Mouse (Mus musculus) layer of hippocampus, adult 9-10 months (tissue): ENCODE measurements around the gene Wdfy1.
A peak's percentile ranks its signal among the peaks of the same experiment; 100 is the strongest.

Source experiments
- DNase-seq: peaks from one replicate; pipeline ENCODE4 v3.0.0; 2022; ENCODE audit warnings: low spot score

The Wdfy1 gene

DNA sequence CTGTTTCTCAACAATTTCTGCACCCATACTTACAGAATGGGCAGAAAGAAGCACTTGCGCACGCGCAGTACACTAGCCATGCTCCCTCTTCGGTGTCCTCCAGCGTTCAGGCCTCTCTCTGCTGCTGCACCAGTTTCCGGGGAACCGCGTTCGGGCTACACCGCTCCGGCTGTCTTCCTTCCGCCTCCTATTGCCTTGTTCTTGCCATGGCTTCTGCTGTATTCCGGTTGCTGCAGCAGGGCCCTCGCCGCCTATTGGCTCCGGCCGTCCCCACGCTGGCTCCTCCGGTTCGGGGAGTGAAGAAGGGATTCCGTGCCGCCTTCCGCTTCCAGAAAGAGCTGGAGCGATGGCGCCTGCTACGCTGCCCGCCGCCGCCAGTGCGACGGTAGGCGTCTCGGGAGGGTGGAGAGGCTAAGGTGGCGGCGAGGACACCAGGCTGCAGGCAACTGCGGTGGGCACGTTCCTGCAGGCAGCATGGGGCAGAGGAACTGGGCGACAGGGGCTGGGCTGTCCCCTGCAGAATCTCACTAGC lies at the start of gene Wdfy1, which contains the start of gene Mrpl44:
Gene Wdfy1, minus strand, starts transcription at position 217 of the 532 bp plus-strand sequence.
Gene Mrpl44, plus strand, starts transcription at position 92 of the 532 bp plus-strand sequence.
- DNase-seq = peak; percentile 98

DNA sequence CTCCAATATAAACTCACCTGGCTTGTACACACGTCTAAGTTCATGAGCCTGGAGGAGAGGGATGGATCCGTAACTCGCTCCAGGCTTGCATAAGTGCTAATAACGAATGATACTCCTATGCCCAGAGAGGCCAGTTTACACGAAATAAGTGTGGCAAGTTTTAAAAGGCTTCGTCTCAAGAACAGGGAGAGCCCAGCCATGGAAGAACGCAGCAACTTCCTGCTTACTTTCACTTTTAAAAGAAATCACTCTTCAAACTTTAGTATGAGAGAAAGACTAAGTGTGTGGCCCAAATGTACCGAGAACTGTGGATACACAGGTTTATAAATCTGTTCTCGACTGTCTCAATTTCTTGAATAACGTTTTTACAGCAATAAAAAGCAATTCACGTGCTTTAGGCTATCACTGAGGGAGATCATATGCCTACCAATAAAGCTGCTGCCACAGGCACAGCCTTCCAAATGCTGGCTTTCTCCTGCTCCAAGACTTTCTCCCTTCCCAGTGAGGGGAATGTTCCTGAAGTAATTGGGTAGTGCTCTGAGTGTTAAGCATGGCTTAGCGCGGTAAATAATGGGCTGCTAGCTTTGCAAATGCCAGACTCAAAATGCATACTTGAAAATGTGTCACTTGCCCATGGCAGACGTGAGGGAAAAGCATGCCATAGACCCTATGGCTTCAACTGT lies 48.1 kb upstream of the Wdfy1 start:
- no peak for DNase-seq

DNA sequence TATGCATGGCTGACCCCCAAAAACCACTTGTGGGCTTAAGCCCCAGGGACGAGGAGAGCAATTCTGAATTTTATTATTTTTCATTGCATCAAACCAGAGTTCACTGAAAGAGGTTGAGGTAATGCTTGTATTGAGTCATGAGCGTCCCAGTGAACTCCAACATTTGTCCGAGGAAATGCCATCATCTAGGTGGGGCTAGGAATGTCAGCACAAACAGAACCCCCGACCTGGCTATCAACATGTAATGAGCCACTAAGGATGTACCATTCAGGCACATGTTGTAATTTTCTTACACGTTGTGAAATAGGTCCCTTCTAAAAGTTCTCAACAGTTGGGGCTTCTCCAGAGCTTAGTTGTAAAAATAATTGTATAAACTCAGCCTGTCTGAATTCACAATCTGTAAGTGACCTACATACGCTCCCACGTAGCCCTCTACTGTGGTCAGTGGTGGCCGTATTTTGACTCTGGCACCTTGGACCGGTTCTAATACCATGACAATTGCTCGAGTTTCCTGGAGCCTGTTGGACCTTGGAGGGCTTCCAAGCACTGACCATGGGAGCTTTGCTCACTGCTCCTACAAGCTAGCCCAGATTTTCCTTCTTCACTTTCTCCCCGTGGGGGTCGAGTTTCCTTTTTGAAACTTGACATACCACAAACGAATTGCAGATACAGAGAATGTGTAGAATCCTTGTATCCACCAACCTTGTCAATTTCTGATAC lies 47.0 kb upstream of the Wdfy1 start:
- no peak for DNase-seq

DNA sequence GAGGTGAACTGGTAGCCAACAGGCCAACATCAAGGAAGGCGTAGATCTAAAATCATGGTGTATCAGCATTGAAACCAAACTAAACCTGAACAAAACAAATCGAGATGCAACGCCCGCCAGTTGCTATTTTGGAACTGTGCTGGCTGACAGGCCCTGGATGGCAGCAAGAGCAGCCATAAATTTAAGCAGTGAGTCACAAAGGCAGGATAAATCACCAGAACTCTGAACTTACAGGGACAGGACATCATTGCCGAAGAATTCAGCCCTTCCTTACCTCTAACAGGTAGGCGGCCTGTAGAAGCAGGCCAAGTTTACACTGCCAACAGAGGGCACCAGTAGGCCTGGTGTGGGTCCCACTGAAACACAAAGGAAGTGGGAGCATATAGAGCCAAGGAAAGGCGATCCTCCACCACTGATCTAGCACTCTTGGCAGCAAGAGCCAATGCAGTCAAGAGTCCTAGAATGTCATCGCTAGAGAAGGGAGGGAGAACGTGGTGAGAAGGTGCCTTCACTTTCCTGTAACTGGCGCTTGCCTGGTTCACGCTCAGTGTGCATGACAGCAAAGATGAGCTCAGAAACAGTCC lies 43.4 kb upstream of the Wdfy1 start:
- DNase-seq = no peak

DNA sequence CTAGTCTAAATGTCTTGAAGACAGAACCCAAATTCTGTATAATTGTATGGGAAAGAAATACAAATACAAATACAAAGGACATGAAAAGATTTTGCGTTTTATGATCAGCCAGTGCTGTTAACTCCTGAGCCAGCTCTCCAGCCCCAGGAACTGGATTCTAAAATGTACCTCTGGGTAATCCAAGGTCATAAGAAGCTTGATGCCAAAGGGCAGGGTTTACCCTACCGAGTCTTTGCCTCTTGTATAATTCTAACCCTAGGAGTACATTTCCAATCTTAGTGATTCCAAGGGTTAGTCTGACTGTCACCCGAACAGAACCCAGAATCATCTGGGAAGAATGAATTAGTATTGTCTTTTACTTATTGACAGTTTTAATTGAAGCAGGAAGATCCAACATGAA lies 39.5 kb upstream of the Wdfy1 start:
- DNase-seq = no peak

DNA sequence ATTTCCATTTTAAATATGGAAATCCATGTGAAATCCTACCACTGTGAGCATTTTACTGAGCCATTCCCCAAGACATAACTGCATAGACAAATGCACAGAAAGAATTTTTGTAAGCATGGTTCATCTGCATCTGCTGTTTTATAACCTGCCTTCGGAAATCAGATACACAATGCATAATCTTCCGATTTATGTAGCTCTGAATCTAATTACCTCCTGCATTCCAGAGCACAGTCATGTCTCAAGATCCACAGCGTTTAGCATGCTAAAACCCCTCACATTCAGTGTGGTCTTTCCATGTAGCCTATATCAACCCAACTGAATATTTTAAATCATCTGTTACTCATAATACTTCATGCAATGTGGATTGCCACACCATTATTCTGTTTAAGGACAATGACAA lies 33.5 kb upstream of the Wdfy1 start:
- DNase-seq = no peak

DNA sequence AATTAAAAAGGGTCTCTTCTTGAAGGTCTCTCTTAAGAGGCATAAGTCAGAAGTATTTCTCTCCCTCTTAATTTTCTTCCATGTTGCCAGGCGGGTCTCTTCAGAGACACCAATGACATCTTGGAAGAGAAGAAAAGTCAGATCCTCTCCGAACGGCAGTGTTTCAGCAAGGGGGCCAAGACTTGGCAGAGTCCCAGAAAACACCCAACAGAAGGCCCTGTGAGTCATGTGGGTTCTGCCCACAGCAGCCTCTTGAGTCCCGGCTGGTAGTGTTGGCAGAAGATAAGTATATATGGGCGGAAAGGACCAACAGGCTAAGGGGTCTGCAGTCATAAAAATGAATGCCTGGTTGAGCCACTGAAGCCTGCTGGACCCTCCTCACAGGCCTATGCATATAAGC lies 30.9 kb upstream of the Wdfy1 start:
- no peak for DNase-seq

DNA sequence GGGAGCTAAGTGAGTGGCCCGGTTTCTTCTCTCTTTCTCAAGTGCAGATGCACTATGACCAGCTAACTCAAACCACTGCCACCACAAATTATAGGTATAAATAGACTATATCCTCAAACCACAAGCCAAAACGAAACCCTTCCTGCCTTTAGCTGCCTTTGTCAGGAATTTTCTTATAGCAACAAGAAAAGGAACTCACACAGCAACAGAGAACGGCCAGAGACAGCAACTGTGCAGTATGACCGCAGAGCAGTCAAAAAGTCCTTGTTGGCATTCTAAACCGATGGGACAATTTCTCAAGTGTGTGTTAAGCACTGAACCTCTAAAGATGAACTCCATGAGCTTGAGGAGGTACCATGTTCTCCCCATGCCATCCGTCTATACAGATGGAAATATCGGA lies 27.7 kb upstream of the Wdfy1 start:
- no peak for DNase-seq

DNA sequence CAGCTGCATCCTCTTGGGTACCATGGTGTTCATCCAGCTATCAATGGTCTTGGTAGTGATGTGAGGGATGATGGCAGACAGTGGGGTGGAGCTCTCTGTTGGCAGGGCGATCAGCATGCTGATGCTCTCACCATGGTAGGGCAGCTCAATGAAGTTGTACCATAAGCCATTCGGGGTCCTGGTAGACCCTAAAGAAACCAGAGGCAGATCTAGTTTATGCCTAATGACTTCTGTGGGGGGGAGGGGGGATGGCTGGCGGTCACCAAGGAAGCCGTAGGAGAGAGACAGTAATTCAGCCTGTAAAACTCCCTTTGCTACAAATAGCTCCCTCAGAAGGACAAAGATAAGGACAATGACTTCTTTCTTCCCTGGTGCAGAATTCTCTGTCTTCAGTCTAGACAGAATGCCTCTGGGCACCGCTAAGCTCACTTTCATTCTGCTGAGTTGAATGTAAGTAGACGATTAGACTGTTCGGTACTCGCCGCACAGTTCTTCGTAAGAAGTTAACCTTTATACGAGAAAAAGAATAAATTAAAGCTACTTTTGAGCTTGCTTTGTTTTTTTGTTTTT lies 27.0 kb upstream of the Wdfy1 start:
- no peak for DNase-seq

DNA sequence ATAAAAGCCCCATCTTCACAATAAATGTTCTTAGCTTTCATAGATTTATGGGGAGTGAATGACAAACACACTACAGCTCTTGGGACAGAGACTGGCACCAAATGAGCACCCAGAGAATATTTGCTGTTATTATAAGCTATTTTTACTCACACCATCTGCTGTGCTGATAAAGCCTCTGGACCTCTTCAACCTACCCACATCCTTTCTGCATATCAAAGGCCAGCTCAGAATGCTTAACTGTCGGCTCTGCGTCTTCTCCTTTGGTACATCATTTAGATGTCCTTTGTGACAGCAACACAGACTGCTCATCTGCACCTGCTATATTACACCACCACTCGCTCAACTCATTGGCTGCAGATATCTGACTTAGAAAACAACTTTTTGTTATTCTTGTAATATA lies 21.1 kb upstream of the Wdfy1 start:
- no peak for DNase-seq

DNA sequence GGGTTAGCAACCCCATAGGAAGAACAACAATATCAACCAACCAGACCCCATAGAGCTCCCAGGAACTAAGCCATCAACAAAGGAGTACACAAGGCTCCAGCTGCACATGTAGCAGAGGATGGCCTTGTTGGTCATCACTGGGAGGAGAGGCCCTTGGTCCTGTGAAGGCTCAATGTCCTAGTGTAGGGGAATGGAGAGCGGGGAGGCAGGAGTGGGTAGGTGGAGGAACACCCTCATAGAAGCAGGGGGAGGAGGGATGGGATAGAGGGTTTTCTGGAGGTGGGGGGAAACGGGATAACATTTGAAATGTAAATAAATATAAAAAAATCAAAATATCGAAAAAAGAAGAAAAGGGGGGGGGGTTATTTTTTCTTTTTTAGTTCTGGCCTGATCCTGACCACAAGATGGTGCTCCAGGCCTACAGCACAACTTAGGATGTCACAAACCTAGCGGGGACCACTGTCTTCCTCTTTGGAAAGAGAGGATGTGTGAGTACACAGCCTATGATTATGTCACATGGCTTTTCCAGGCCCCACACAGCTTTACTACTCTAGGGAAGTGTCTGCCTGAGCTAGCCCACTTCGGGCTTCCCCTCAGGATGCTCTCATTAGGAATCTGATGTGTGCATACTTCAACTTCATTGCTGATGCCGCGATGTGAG lies 10.5 kb upstream of the Wdfy1 start:
- DNase-seq = no peak

DNA sequence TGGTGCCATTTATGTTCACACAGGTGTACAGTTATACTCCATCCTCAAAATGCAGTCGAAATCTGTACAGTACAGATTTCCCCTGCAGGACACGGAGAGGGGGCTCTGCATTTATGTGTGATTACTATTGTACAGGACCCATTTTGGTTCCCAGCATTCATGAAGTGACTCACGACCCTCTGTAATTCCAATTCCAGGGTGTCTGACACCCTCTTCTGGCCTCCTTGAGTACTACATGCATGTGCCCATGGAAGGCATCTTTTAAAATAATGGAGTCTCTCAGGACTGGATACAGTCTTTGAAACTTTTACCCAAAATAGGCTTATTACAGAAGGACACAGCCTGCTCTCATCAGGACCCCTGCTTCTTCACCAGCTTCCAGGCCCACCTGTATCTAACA lies 6.5 kb upstream of the Wdfy1 start:
- no peak for DNase-seq

DNA sequence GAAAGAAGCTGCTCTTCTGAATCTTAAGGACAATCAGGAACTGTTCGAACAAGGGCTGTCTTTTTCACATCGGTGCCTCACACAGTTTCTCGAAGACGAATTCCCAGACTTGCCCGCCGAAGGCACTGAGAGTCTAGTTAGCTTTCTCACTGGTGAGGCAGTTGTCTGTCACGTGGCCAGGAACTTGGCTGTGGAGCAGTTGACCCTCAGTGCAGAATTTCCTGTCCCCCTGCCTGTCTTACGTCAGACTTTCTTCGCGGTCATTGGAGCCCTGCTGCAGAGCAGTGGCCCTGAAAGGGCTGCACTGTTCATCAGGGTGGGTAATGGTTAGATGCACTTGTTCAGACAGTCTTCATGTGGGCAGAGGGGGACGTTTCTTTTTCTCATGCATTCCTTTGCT lies 2.1 kb upstream of the Wdfy1 start:
- DNase-seq = no peak

DNA sequence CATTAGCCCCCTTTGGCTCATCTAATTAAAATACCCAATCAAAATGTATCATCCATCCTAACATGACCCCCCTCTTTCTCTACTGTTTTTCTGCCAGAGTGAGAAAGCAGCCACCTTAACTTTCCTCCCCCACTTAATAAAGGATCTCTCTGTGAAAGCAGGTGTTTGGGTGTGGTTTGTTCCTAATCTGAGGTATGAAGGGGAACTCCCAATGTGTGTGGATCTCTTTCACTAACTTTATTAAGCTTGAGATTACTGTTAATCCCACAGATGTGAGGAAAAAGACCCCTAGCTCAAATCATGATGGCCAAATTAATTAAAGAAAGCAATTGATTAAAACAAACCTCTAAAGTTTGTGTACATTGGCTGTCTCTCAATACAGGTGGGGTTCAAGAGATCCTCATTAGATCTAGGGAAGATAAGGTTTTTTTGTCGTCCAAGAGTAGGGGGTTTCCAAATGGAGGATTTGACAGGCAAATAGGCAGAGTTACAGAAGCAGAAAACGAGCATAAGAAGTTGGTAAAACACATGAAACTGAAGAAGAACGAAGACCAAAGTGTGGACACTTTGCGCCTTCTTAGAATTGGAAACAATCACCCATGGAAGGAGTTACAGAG lies 1.7 kb downstream of the Wdfy1 start:
- no peak for DNase-seq

DNA sequence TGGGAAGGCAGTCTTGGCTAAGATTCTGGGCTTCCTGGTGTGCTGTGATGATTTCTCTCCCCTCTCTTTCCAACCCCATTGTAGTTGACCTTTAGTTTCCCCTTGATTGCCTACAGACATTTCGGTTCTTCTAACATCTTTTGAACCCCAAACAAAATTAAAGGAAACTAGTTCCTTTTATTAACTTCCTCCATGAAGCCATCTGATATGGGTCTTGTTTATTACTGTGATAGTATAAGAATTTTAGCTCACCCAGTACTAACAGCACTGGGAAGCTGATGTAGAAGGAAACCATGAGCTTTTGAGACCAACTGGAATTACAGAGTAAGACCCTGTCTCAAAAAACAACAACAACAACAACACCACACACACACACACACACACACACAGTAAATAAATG lies 7.7 kb downstream of the Wdfy1 start:
- no peak for DNase-seq

DNA sequence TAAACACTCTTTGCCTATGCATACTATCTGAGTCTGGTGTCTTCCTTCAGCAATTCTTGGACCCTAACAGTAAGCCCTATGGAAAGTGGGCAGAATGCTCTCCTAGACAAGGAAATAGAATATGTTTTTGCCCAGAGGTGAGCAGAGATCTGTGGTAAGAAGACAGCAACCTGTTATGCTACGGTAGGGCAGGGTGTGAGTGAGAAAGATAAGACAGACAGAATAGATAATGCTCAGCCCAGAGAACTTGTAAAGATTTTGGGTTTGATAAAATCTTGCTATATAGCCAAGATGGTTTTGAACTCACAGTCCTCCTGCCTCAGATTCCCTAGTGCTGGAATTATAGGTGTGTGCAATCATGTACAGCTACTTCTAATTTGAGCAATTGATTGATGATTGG lies 11.5 kb downstream of the Wdfy1 start:
- DNase-seq = no peak

DNA sequence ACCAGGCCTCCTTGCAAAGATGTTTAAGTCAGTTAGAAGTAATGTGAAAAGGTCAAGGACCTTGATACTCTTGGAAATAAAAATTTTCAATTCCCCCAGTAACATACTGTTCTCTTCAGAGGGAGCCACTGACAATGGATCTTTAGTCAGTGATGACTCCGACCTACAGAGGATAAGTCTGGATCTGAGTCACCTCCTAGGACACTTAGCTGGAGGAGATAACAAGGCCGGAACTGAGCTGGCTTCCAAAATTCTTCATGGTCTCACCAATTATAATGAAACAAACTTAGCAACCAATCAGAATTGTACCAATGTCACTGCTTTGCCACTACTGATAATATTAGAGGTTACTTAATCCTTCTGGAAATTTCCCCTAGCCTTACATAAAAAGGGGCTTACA lies 11.9 kb downstream of the Wdfy1 start:
- no peak for DNase-seq

DNA sequence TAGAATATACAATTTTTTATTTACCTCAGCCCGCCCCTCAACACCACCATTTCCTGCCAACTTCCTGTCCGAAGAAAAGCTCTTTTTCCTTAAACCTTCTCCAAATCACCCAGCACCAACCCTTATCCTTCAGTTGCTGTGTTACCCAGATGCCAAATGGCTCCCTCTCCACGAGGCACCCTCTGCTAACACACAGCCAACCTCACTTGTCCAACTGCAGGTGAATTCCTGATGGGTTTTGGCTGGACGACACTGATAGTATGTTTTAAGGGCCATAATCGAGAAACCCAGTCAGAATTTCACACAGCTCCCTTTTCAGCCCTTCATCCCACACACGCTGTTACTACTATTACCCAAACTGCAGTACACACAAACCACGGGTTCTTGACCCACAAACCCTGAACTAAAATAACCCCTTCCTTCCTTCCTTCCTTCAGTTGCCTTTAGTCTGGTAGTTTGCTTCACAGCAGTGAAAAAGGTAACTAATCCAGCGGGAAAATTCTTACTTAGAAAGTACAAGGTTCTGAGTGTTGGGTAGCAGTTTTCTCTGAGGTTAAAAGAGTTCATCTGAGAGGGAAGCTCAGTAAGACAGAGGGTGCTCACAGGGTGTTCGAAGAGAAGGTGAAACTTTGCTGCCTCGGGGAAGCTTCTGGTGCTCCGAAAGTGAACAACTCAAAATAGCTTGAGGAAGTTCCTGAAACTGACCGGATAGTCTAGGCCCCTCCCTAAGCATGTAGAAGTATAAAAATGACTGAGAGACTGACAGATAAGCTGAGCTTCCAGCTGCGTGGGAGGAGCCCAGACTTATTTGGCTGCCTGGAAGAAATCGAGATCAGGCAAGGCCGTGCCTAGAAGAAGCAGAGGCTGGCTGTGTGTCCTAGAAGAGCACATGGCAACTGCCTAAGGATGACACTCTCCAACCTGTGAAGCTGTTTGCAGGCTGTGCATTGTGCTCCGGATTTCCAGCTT lies 13.4 kb downstream of the Wdfy1 start:
- DNase-seq = no peak

DNA sequence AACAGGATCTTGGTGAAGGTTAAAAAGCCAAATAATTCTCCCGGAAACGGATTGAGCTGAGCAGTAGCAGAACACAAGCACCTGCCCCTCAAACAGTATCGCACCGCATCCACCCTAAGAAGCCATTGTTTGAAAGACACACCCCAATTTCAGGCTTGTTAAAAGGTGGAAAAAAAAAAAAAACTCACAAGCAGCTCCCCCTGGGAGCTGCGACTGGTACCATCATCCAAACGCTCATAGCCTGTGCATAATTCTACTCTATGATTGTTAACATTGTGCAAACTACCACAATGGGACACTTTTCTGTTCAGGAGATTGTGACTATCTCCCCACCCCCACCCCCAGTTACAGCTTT lies 14.0 kb downstream of the Wdfy1 start:
- no peak for DNase-seq

DNA sequence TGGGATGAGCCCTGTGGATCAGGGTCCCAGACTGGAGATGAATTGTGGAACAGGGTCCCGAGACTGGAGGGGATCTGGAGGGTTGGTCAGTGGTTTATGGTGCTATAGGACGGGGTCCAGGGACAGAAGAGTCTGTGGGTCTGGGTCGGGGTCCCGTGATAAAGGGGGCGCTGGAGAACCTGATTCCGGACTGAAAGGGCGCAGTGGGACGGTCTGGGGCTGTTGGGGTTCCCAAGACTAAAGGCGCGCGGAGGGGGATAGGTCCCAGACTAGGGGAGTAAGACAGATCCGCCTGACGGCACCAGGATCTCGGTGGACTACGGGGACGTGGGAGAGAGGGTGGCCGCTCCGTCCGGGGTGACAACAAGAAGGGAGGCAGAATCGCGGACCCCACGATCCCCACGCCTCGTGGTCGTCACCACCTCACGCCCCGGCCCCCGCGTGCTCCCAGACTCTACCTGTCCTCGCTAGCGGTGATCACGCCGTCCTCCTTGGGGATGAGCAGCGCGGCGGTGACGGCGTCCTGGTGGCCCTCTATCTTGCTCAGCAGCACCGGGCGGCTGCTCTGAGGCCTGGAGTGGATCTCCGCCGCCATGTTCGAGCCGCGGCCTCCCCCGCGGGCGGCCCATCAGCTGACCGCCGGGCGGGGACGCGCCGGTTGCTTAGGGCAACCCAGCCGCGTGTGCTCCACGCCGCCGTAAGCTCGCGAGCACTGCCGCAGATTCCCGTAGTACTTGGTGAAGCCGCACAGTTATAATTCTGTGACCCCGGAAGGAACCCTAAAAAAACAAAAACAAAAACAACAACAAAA lies 14.6 kb downstream of the Wdfy1 start:
- peak; percentile 45 for DNase-seq
